Mouse (Mus musculus): ENCODE results near the gene Cdk18.

Gene Cdk18

GRCm38 (mm10) chr1:132149410-132149809 is 9.9 kb upstream of the Cdk18 start:
- ATAC-seq (ENCODE audit: low TSS enrichment) = no peak

DNA sequence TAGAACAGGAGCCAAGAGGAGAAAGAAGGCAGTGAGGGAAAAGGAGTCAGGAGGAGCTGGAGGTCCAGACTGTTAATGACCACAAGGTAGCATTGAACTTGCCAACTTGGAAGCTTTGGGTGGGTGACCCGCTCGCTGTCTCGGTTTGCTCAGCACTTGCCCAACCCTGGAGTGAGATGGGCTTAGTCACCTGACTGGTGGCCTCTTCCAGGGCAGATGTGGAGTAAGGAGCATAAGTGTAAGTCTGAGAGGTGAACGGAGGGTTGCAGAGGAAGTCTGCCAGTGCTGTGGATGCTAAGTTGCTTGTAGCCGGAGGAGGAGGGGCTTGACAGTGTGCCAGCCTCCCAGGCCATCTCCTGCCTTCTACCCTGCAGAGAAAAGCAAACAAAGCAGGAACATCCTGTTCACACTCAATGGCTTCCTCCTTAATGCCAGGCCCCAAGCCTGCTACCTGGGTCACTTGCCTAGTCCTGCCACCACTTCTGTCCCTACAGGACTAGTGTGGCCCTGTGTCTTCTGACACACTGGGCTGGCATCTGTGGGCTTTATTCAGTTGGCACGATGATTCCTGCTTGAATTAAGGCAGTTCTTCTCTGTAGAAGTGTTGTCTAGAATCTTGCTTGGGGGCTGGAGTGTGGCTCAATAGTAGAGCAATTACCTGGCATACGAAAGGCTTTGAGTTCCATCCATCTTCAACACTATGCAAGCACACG is 6.6 kb upstream of the Cdk18 start:
- ATAC-seq (ENCODE audit: low TSS enrichment) = no peak

- ATAC-seq (ENCODE audit: low TSS enrichment) = no peak
These were observed 5.4 kb upstream of the Cdk18 start for GRCm38 (mm10) chr1:132144837-132145236.

DNA sequence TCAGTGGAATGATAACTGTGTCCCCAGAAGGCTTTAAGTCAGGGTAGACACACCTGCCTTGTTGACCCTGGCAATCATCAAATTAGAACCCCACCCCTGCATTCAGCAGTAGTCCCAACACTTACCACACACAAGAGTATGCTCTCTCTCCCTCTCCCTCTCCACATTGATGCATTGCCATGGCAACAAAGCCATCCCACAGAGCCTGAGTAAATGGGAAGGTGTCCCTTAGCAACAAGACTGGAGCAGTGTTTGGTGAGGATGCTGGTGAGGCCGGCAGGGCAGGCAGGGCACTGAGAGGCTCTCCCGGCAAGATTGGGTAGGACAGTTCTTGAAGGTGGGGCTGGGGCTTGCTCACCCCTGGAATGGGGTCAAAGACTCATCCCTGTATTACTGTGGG is 4.7 kb upstream of the Cdk18 start:
- peak; percentile 93 for ATAC-seq (ENCODE audit: low TSS enrichment)

DNA sequence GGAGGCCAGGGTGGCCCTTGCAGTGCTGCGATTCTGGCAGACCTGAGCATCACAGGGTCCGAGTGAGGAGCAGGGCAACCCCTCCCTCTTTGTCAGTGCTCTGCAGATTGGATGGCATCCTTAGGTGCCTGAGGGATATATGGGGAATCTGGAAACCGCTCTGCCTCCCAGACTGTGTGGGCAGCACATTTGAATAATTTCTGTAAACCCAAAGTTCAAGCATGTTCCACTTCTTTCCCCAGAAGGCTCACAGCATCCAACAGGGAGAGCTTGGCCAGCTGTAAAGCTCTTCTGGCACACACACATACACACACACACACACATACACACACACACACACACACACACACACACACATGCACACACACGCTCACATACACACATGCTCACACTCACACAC is 4.2 kb upstream of the Cdk18 start:
- peak; percentile 75 for ATAC-seq (ENCODE audit: low TSS enrichment)

GRCm38 (mm10) chr1:132143079-132143478 is 3.6 kb upstream of the Cdk18 start:
- ATAC-seq (ENCODE audit: low TSS enrichment) = no peak

GRCm38 (mm10) chr1:132141753-132142152 is 2.3 kb upstream of the Cdk18 start:
- ATAC-seq (ENCODE audit: low TSS enrichment) = no peak

DNA sequence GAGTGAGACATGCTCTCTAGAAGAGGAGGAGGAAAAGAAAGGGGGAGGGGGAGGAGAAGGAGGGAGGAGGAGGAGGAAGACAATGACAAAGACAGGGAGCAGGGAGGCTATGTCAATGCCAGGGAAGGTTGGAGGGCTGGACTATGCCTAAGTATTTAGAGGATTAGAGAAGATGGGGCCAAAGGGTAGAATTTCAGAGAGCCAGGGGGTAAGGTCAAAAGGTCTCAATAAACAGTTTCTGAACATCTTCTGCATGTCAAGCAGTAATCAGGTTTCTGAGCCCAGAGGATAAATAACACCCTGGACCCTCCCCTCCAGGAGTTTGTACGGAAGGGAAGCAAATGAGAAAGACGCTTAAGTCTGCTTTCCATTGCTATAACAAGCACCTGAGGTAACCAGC is 1.7 kb upstream of the Cdk18 start:
- ATAC-seq (ENCODE audit: low TSS enrichment) = no peak

DNA sequence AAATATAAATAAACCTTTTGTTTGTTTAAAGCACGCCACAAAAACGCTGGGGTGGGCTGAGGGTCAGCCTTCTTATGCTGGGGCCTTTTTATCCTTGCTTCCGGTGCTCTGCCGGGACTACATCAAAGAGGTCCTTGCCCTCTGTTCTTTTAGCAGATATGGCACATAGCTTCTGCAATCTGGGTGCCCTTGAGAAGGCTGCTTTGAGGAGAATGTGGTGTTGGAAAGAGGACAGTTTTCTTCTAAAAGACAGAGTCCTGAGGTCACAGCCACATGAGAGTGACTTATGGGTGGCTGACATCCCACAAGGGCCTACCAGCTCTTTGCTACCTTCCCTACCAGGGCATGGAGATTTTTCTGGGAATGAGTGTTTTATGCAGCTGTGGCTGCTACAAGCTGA is 1.1 kb upstream of the Cdk18 start:
- ATAC-seq (ENCODE audit: low TSS enrichment) = no peak

- no peak for ATAC-seq (ENCODE audit: low TSS enrichment)
These were observed 687 bp upstream of the Cdk18 start for GRCm38 (mm10) chr1:132140171-132140570.

- ATAC-seq (ENCODE audit: low TSS enrichment) = no peak
These were observed 688 bp downstream of the Cdk18 start for GRCm38 (mm10) chr1:132138576-132139415.

GRCm38 (mm10) chr1:132137935-132138575 is 1.4 kb downstream of the Cdk18 start:
- ATAC-seq (ENCODE audit: low TSS enrichment) = no peak

DNA sequence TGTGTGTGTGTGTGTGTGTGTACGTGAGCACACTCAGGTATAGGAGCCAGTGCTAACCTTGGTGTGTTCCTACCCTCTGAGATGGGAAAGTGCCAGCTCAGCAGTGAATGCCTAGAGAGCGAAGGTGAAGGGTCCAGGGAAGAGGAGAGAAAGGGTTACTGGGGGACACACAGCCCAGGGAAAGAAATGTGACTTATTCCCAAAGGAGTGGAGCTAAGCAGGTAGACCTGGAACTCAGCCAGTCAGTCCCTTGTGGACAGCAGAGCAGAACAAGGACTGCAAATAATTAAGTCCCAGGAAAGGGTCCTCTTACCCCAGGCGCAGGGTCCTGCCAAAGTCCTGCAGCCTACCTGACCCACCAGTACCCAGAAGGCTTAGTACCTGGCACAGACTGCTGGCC is 2.6 kb downstream of the Cdk18 start:
- ATAC-seq (ENCODE audit: low TSS enrichment) = no peak

GRCm38 (mm10) chr1:132135631-132136030 is 3.9 kb downstream of the Cdk18 start:
- no peak for ATAC-seq (ENCODE audit: low TSS enrichment)

DNA sequence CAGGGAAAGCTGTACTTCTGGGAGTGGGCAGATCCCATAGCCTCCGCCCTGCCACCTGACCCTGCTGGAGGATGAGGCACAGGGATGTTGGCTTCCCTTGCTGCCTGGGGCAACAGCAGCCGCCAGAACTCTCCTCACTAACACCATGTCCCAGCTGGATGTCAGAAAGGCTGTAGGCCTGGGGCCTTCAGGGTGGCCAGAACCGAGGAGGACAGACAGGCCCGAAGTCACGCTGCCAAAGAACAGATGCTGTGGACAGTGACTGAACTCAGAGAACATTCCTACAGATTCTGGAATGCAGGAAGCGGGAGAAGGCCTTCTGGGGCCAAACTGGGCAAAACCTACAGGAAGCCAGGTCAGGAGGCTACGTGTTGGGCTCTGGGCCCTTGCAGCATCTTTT is 11.2 kb downstream of the Cdk18 start:
- ATAC-seq (ENCODE audit: low TSS enrichment) = no peak

GRCm38 (mm10) chr1:132125803-132126405 is 13.6 kb downstream of the Cdk18 start:
- peak; percentile 35; the same call in 1 of the 2 replicates for ATAC-seq (ENCODE audit: low TSS enrichment)

DNA sequence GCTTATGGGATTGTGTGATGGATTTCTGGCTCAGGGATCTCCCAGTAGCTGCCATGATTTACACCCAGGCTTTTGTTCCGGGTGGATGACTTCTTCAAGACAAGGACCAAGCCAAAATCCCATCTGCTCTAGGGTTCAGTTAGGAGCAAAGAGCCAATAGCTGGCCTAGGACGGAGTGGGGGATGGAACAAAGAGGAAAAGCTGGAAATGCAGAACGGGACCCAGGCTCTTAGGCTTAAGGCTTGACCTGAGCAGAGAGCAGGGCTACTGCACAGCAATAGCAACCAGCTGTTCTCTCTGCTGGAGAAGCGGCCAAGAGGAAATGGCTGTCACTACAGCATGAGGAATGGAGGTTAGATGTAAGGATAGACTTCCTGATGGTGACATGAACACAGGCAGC is 14.2 kb downstream of the Cdk18 start:
- ATAC-seq (ENCODE audit: low TSS enrichment) = no peak

- no peak for ATAC-seq (ENCODE audit: low TSS enrichment)
These were observed 16.0 kb downstream of the Cdk18 start for GRCm38 (mm10) chr1:132123420-132124014.

GRCm38 (mm10) chr1:132121895-132122294 is 17.6 kb downstream of the Cdk18 start:
- ATAC-seq (ENCODE audit: low TSS enrichment) = peak; percentile 35

DNA sequence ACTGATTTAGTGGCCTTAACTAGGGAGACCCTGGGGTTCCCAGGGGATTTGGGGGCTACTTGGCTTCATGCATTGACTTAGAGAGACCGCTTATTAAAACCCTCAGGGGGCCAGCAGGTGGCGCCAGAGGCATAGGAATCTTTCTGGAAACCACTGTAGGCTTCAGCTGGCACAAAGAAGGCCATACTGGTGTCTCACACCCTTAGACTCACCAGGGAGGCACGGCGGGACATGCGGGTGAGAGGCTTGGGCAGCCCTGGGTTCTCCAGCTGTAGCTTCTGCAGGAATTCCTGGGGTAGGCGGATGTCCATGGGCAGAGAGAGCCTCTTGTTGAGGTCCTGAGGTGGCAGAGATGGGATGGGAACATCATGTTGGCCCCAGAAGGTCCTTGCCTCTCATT is 18.2 kb downstream of the Cdk18 start:
- peak; percentile 65 for ATAC-seq (ENCODE audit: low TSS enrichment)

DNA sequence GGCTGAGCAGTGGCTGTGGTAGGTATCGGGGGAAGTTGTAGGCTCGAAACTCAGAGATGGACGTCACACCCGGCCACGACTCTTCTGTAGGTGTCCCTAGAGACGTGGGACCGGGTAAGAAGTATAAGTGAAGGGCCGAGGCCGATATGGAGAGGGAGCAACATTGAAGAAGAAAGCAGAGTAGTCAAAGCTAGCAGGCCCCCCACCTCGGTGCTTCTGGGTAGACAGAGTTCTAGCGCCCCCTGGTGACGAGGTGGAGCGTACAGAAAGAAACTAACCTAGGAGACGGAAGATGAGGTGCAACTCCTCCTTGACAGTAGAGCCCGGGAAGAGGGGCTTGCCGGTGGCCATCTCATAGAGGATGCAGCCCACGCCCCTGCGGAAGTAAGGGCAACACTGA is 22.9 kb downstream of the Cdk18 start:
- peak; percentile 60 for ATAC-seq (ENCODE audit: low TSS enrichment)

DNA sequence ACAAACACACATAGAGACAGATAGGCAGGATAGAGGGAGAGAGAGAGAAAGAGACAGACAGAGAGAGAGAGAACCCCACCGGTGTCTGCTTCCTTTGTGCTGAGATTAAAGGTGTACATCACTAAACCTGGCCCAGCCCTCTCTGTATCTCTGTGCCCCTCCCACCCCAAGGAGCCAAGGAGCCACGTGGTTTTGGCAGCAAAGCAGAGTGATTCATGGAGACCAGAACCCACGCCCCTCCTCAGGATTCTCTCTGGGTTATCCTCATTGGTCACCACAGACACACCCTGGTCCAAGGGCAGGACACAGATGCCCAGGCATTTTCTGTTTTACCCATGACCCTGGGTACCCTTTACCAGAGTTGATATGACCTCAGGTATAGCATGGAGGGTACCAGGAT is 26.4 kb downstream of the Cdk18 start:
- ATAC-seq (ENCODE audit: low TSS enrichment) = no peak

All from frontal cortex, adult (tissue).